Mouse (Mus musculus) thymus, adult 2 months (tissue): ENCODE measurements around the gene Fgf12. TPM values are rescaled to one million over a fixed set of nuclear protein-coding genes. Genes with fewer than 3 reads are reported as not detected.

Experiments
- DNase-seq: peaks from one replicate; pipeline ENCODE4 v3.0.0; 2021
- H3K27ac ChIP-seq: fragments of 200-500 bp; 2 replicates; pipeline ENCODE4 v1.5.1; 2012; ENCODE audit warnings: low read length, control low read depth; ENCODE audit not compliant: control insufficient read depth, insufficient read depth
- H3K27me3 ChIP-seq: fragments of 200-500 bp; 2 replicates; pipeline ENCODE4 v1.6.1; 2012; ENCODE audit warnings: mild to moderate bottlenecking, low read length, moderate library complexity, mixed read lengths; ENCODE audit not compliant: control insufficient read depth, insufficient read depth
- H3K36me3 ChIP-seq: fragments of 200-500 bp; 2 replicates; pipeline ENCODE4 v1.6.1; 2012; ENCODE audit warnings: mild to moderate bottlenecking, low read length, moderate library complexity; ENCODE audit not compliant: control insufficient read depth, insufficient read depth
- H3K4me1 ChIP-seq: fragments of 200-500 bp; replicated peaks from 2 replicates; pipeline ENCODE4 v1.6.1; 2012; ENCODE audit warnings: low read length; ENCODE audit not compliant: control insufficient read depth, insufficient read depth
- H3K4me3 ChIP-seq: fragments of 200-500 bp; 2 replicates; pipeline ENCODE4 v1.5.1; 2012; ENCODE audit warnings: mild to moderate bottlenecking, low read length, control low read depth, moderate library complexity; ENCODE audit not compliant: control insufficient read depth, insufficient read depth
- CTCF ChIP-seq: fragments of 200-500 bp; IDR thresholded peaks from 2 replicates; pipeline ENCODE4 v1.5.1; 2012; ENCODE audit warnings: mild to moderate bottlenecking, control low read depth, low read length, moderate library complexity, borderline replicate concordance; ENCODE audit not compliant: control insufficient read depth, poor library complexity, insufficient read depth; ENCODE audit errors: extremely low read depth
- POLR2A ChIP-seq: fragments of 200-500 bp; IDR thresholded peaks from 2 replicates; pipeline ENCODE4 v1.6.1; 2012; ENCODE audit warnings: mild to moderate bottlenecking, low read length, control low read depth, moderate library complexity; ENCODE audit not compliant: control insufficient read depth, poor library complexity, insufficient read depth; ENCODE audit errors: extremely low read depth
- WGBS: fragments of 180-500 bp; shearing (Covaris S2); methylation state at CpG from one replicate; pipeline ENCODE4 v1.1.7; 2018; 5-methylcytosine and 5-hydroxymethylcytosine counted together
- polyA plus RNA-seq: library from polyadenylated mRNA; depleted of rRNA; stranded (reverse); fragments of >200 nt; gene quantifications from 2 replicates; pipeline ENCODE4 v1.2.3, GENCODE M21; 2012

Gene Fgf12
- polyA plus RNA-seq, 1 experiment, result 0.65 TPM

DNA sequence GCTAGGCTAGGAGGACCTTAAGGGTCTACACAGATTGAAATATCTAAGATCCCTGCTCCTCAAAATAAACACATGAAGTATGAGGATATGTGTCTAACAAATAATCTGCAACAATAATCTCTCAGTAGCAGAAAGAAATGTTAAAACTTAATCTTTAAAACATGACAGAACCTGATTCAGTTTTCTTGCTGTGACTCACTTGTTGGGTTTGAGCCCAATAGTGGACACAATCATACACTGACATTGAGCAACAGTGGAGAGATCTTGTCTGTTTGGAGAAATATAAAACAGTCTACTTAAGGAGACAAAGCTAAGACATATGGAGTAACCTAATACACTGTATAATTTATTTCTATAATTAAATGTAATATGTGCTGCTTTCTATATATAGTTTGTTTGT, 379.6 kb downstream of the Fgf12 start:
- no peak overlapping the region for H3K27ac ChIP-seq
- no peaks in the 10 kb centered on the region for H3K36me3 ChIP-seq
- H3K4me1 ChIP-seq, result no peaks in the 10 kb centered on the region
- no peak for DNase-seq
- H3K4me3 ChIP-seq, result no peak overlapping the region
- H3K27me3 ChIP-seq, result no peaks in the 10 kb centered on the region
- no peak for TF ChIP-seq CTCF
- no peak for TF ChIP-seq POLR2A

GRCm38 (mm10) chr16:28350624-28351023, 402.2 kb downstream of the Fgf12 start:
- Histone ChIP-seq H3K27me3 (no peaks in the 10 kb centered on the region), H3K36me3 (no peaks in the 10 kb centered on the region), H3K4me3 (no peak overlapping the region), H3K4me1 (no peaks in the 10 kb centered on the region), H3K27ac (no peak overlapping the region)
- no peak for DNase-seq
- TF ChIP-seq CTCF, result no peak
- no peak for TF ChIP-seq POLR2A
- WGBS, result 62% methylated on average over 2 of the region's 2 CpGs

DNA sequence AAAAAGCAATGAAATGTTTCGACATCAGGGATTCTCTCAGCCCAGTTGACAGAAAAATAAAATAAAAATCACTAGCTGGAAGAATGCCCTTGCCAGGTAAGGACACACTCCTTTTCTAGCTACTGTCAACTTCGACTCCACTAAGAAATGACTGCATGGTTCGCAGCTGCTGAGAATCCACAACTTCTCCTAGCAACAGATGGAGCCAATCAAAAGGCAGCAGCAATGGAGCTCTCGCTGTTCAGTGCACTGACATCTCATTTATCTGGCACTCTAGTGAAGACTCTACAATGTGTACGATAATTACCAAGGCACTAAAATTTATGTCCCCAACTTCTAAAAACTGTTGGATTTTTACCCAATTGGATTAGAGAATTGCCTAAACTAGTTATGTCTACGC, 407.5 kb downstream of the Fgf12 start:
- no peak overlapping the region for H3K4me3 ChIP-seq
- no peak for DNase-seq
- 80% methylated on average over 6 of the region's 6 CpGs for WGBS
- H3K27ac ChIP-seq, result no peak overlapping the region
- no peaks in the 10 kb centered on the region for H3K27me3 ChIP-seq
- no peak for TF ChIP-seq CTCF
- no peak for TF ChIP-seq POLR2A
- no peaks in the 10 kb centered on the region for H3K36me3 ChIP-seq
- H3K4me1 ChIP-seq, result no peaks in the 10 kb centered on the region

DNA sequence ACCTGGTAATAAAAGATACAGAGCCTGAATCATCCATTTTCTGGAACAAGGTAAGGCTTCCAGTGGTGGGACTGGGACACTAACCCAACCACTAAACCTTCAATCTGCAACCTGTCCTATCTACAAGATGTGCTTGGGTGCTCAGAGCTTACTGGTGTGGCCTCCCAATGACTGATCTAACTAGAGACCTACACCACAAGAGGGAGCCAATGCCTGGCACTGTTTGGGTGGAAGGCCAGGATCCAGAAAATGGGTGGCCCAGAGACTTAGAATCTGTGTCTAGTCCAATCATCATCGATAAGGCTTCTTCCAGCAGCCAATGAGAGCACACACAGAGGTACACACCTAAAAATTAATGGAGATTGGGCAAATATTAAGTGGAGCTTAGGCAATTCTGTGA, 414.9 kb downstream of the Fgf12 start:
- H3K27ac ChIP-seq, result no peak overlapping the region
- no peak for TF ChIP-seq CTCF
- TF ChIP-seq POLR2A, result no peak
- H3K4me3 ChIP-seq, result no peak overlapping the region
- WGBS, result 85% methylated on average over 1 of the region's 1 CpGs
- no peaks in the 10 kb centered on the region for H3K4me1 ChIP-seq
- DNase-seq, result no peak
- H3K36me3 ChIP-seq, result no peaks in the 10 kb centered on the region
- no peaks in the 10 kb centered on the region for H3K27me3 ChIP-seq

- DNase-seq, result no peak
- Histone ChIP-seq H3K4me1 (no peaks in the 10 kb centered on the region), H3K36me3 (no peaks in the 10 kb centered on the region), H3K27ac (no peak overlapping the region), H3K4me3 (no peak overlapping the region), H3K27me3 (no peaks in the 10 kb centered on the region)
- WGBS, result 66% methylated on average over 1 of the region's 1 CpGs
- no peak for TF ChIP-seq CTCF
- no peak for TF ChIP-seq POLR2A
Measured at GRCm38 (mm10) chr16:28336700-28337099, 416.2 kb downstream of the Fgf12 start.

GRCm38 (mm10) chr16:28335025-28335424, 417.8 kb downstream of the Fgf12 start:
- no peak overlapping the region for H3K4me3 ChIP-seq
- TF ChIP-seq CTCF (no peak), POLR2A (no peak)
- no peaks in the 10 kb centered on the region for H3K4me1 ChIP-seq
- no peak overlapping the region for H3K27ac ChIP-seq
- DNase-seq, result no peak
- H3K27me3 ChIP-seq, result no peaks in the 10 kb centered on the region
- no peaks in the 10 kb centered on the region for H3K36me3 ChIP-seq
- WGBS, result 95% methylated on average over 3 of the region's 3 CpGs

- no peak for TF ChIP-seq CTCF
- no peak for TF ChIP-seq POLR2A
- no peaks in the 10 kb centered on the region for H3K36me3 ChIP-seq
- 86% methylated on average over 3 of the region's 3 CpGs for WGBS
- H3K27me3 ChIP-seq, result no peaks in the 10 kb centered on the region
- no peak overlapping the region for H3K27ac ChIP-seq
- no peaks in the 10 kb centered on the region for H3K4me1 ChIP-seq
- H3K4me3 ChIP-seq, result no peak overlapping the region
- no peak for DNase-seq
Measured at GRCm38 (mm10) chr16:28323576-28323975, 429.3 kb downstream of the Fgf12 start.
